Mouse (Mus musculus) right cerebral cortex, postnatal 4 days (tissue): Measurements from ENCODE around the gene Cela1.

Source experiments
- DNase-seq: peaks from one replicate; pipeline ENCODE4 v3.0.0-alpha.2; 2022

Gene Cela1

DNA sequence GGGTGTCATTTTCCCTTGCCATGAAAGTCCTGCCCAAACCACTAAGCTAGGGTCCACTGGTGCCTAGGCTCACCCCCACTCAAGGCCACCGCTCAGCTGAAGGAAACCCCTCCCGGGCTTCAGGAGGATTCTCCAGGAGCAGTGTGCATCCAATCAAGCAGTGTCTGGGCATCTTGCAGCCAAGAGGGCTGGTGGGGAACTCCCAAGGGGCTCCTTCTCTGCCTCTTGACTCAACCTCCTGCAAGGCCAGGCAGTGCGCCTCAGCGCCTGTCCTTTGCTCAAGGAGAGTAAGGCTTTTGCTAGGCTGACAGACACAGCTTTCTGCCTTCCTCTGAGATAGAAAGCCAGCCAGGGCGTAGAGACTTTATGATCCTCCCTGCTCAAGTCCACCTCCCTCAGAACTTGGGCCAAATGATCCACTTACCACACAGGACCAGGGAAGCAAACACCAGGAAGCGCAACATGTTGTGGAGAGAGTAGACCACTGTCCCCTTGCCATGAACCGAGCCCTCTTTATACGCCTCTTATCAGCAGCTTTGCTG lies at the start of gene Cela1:
Gene Cela1 (minus strand): TSS at position 492 of the 542 bp plus-strand sequence.
- no peak for DNase-seq

DNA sequence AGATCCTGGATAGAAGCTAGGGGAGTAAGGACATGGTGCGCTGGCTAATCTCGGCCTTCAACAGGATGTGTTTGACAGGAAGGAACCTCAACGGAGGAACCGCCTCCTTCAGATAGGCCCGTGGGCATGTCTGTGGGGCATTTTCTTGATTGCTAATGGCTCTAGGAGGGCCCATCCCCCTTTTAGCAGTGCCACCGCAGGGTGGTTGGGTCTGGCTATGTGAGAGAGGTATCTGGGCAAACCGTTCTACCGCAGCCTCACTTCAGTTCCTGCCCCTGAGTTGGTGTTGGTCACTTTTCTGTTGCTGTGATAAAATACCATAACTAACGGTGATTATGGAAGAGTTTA lies 48.2 kb upstream of the Cela1 start:
- no peak for DNase-seq

DNA sequence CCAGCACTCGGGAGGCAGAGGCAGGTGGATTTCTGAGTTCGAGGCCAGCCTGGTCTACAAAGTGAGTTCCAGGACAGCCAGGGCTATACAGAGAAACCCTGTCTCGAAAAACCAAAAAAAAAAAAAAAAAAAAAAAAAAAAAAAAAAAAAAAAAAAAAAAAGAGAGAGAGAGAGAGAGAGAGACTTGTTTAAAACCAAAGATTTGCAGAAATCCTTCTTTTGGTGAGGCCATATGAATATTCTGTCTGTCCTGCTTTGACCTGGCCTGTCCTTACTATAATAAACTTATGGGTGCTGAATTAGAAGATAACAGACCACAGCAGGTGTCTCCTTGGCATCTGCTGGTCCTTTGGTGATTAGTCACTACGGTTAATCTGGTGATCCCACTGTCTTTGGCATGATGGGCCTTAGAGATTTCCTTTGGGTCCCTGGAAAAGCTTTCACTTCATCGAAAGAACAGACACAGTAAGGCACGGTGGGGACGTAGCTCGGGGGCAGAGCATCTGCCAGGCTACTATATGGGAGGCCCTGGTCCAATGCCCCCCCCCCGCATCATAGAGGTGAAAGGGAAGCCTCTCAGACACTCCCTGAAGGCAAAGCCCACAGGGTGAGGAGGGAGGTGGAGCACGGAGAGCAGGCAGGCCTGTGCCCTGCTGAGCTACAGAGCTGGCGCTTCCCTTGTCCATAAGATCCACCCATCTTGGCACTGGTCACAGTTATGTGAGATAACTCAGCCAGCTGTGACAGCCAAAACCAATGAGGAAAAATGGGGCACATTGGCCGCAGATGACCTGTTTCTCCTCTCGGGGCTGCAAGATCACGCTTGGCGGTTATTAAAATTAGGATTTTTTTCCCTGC lies 47.6 kb upstream of the Cela1 start:
- no peak for DNase-seq

DNA sequence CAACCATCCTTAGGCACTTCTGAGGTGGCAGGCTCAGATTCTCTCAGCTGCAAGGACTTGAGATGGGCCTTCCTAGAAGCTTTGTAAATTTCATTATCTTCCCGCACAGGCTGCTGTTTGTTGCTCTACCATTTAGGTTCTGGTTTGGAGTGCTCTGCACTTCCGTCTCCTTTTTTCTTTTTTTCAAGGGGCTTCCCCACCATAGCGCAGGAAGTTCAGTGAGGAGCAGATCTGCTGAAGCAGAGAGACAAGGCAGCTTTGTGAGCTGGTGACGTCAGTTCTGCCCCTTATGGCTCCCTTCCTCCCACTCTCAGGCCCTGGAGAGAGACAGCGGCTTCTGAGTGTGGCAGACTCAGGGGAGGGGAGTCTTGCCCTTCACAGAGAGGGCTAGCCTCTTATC lies 44.9 kb upstream of the Cela1 start:
- DNase-seq, result no peak

DNA sequence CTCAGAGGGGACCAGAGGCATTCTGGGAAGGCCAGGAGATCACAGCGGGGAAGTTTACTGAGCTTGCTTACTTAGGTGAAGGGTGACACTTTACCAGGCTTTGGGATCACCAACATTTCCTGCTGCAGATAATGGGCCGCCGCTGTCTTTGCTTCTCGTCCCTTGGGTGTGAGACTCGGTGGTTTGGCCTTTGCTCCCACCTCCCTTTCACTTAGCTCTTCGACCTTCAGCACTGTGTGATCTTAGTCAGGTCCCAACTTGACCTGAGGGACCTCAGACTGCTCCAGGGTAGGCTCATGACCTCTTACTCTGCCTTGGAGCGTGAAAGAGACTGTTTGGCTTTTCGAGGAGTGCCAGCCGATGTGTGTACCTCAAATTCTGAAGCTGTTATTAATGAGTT lies 43.4 kb upstream of the Cela1 start:
- no peak for DNase-seq

DNA sequence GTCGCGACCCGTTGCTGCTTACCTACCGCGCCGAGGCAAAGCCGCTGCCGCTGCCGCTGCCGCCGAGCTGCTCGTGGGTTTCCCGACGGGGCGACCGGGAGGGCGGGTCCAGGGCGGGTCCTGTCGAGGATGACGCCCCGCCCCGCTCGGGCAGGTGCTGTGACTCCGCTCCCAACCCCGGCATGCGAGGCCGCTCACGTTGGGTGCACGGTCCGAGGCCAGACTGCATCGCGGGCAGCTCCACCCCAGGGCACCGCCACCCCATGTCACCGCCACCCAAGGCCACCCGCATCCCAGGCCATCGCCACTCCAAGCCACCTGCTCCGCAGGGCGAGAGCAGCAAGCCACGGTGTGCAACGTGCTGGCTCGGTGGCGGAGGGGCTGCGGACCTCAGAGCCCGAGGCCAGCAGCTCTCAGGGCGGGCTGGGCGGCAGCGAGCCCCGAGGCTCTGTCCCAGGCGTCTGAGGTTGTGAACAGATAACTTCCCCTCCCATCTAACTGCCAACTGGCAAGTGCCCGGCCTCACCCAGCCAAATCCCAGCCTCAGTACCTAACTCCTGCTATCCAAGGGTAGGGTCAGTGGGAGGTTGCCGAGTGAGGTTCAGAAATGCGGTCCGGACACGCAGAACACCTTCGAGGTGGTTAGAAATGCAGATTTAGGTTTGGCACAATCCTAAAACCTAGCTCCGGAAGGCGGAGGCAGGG lies 41.7 kb upstream of the Cela1 start, which contains the start of gene Galnt6:
Gene Galnt6 (minus strand): TSS at position 96 of the 705 bp plus-strand sequence.
- DNase-seq, result no peak

DNA sequence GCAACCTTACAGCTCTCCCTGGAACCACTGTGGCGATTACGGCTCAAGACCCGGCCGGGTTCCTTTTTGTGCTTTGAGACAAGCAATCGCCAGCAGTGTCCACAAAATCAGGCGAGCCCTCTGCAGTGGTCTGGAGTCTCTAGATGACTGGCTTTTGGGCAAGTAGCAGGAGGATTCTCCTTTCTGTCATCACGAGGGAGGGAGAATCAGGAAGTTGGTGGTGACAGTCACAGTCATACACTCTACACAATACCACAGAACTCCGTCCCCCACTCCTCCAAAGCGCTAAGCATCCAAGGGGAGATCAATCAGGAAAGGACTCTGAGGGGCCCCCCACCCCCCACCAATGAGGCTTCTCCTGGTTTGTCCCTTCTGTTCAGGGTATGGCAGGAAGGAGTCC lies 40.9 kb upstream of the Cela1 start:
- no peak for DNase-seq

DNA sequence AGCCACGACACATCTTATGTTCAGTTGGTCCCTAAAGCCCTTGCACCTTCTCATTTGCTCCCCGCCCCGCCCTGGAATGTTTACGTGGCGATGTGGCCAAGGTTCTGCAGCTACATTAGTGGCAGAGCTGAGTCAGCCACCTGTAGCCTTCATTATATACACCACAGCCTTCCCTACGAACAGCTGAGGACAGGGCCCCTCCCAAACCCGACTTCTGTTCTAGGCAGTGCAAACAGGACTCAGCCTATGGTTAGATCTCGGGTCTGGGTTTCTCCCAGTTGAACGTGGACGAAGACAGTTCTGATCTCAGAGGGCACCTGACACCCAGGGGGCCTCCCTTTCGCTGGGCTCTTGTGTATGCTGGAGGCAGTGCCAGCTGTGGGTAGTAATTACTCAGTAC lies 40.1 kb upstream of the Cela1 start:
- DNase-seq, result no peak

DNA sequence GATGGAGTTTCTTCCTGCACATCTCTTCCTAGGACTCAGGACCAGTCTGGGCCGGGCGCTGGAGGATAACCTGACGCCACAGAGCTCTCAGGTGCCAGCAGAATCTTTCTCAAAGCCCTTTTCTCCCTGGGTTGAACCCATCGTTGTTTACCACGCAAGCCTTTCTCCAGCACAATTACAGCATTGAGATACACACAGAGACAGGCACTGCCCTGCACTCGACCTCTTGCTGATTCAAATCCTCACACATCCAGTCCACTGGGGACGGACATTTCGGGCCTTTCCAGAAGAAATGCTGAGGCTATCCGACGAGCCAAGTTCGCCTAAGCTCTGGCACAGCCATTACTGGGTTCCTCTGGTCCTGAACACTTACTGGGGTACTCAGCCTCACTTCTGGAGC lies 39.0 kb upstream of the Cela1 start:
- no peak for DNase-seq

DNA sequence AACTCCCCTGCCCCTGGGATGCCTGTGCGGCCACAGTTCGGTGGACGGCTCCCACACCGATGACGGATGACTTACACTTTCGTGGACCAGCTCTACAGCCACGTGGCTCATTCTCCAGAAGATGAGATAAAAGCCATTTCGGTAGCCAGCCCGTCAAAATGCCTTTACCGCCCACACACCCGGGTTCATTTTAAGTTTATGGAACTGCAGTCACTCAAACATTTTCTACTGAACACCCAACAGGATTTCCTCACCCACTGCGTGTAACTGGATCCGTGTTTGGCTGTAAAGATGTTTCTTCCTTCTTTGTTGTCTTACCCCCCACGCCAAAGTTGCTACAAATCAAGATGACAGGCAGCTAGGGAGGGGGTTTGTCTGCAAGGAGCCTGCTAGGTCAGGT lies 35.8 kb upstream of the Cela1 start:
- DNase-seq, result no peak

DNA sequence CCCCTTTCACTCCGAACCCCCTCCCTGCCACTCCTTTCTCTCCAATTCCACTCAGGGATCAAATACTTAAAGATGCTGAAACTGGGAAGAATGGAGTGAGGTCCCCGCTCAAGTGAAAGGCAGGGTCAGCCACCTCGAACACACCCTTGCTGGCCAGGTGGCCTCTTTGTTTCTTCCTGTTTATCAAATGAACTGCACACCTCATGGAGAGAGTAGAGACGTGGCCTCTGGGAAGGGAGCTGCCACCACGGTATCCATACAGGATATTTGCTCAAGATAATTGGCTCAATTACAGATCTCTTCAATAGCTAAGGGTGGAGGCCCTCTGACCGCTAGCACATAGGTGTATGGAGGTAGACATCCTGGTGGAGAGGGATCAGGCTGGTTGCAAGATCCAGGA lies 34.8 kb upstream of the Cela1 start:
- no peak for DNase-seq

DNA sequence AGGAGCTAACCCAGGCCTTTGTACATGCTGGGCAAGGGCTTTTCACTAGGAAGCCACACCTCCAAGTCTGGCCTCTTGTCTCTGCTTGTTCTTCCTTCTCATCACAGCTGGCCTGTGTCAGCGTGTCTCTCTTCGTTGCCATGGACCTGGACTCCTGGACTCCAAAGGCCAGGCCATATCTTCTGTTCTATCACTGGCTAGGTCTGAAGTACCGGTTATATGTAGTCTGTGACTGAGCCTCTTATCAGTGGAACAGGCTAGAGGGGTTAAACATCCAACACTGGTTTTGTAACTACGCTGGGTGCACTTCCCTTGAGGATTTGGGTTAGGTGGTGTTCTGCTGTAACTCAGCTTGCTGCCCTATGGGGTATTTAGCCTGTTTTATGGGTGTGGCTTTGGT lies 34.3 kb upstream of the Cela1 start:
- DNase-seq, result no peak

DNA sequence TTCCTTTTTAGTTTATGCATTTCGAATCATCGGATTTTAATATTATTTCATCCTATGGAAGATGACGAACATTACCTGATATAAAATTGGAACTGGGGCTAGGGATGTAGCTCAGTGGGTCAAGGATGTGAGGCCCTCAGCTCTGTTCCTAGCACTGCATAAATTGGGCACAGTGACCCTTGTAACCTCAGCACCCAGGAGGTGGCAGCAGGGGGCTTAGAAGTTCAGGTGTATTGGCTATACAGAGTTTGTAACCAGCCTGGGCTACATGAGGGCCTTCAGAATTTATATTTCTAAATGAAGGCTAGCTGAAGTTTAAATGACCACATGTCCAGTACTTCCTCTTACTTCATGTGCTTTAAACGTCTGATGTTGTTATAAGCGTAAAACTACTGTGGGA lies 33.7 kb upstream of the Cela1 start:
- no peak for DNase-seq

DNA sequence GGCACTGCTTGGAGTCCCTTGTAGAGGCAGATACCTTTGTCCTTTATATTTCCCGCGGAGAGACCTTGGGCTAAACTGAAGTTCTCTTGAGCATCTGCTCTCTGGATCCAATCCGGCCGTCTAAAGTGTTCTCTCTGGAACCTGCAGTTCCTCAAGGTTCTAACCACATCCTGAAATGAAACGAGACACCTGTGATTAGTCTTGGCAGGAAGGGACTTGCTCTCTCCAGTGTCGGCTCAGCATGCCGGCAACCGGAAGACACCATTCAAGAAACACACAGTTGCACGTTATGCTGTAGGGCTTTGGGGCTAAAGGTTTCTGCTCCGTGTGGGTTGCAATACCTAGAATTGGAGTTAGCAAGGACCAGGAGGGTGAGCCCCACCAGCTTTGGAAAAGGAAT lies 32.3 kb upstream of the Cela1 start:
- DNase-seq, result no peak

DNA sequence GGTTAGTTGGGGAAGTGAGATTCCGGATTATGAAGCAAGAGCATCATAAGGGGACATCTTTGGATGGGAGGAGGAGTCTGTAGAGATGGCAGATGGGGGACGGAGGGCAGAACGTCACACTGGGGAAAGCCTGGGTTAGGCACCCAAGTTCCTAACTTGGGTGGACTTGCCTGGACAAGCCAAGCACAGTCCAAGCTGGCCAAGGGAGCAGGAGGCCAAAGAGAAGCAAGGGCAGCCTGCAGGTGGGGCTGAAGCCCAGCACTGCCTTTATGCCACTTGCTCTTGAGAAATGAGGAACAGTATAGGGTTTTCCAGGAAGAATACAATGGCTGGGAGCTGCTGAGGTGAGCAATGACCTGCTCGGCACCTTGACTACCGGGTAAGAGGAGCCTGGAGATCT lies 31.5 kb upstream of the Cela1 start:
- DNase-seq, result no peak

DNA sequence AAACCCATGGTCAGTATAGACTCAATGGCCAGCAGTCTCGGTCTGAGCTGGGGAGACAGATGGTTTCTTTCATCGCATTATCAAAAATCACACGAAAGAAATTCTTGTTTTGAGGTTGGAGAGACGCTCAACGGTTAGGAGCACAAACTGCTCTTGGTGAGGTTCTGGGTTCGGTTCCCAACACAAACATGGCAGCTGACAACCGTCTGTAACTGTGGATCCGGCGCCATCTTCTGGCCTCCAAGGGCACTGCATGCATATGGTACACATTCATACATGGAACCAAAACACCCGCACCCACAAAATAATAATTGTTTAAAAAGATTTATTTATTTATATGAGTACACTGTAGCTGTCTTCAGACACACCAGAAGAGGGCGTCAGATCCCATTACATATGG lies 30.9 kb upstream of the Cela1 start:
- DNase-seq, result no peak

DNA sequence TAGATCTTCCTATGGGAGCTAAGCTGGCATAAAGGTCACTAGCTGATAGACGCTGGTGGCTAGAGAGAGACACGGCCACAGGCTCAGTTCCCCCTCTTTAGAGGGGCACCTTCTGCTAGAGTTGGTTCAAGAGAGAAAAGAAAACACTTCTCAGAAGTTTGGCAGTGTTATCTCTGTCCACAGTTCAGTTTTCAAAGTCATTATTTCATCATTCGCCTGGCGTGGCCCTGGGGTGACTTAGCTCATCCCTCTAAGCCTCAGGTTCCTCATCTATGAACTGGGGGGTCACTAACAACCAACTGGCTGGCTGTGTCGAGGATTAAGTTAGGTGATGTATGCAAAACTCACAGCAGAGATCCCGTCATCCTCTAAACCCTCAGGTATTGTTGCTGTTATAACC lies 30.2 kb upstream of the Cela1 start:
- DNase-seq, result no peak

DNA sequence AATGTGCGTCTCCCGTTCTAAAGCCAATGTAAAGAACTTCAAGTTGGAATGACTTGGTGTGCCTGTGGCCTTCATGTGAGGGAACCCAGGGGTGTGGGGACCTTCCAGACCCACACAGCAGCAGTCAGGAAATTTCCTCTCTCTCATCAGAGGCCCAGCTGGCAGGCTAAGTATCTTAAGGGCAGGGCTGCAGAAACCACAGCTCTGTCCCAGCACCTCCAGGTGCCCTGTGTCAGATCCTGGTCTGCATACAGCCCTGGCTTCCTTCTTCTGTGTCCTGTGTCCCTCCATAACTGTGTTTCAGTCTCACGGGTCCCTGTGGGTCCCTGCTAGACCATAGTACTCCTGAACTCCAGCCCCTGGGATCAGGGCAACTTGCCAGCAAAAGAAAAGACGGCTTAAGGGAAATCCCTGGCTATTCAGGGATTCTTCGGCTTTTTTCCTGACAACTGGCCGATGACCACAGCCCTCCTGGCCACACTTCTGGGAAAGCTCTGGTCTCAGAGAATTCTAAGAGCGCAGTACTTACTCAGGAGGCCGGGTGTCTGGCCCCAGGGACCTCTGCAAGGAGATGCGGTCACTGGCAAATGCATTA lies 27.8 kb upstream of the Cela1 start:
- DNase-seq, result no peak

DNA sequence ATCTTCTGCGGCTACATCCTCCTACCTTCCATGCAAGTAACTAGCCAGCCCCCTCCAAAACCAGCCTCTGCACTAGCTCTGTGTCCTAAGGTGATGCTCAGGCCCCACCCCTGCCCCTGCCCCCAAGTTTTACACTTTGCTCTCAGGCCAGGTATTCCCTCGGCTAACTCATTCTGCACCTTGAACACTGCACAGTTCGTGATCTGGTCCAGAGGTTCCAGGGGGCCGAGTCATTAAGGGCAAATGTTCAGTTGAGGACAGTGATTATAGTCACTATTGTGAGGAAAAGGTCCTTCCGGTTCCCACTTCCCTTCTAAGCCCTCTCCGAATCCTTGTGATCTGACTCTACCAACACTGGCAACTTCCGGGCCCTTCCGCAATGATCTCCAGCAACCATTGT lies 26.7 kb upstream of the Cela1 start:
- DNase-seq, result no peak

DNA sequence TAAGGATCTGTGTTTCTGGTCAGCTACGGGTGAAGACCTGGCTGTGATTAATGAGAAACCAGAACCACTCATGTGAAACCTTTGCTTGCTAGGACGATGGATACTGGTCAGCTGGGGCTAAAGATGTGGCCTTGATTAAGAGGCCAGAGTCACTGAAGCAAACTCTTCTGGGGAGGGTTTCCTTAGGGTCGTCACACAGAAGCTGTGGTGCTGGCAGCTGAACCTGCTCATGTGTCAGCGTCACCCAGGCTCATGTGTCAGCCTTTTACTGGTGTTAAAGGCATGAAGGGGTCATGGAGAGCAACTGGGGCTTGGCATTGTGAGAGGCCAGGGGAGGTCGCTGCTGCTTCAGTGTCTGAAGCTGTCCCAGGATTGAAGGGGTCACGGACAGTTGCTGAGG lies 23.1 kb upstream of the Cela1 start:
- DNase-seq, result no peak

DNA sequence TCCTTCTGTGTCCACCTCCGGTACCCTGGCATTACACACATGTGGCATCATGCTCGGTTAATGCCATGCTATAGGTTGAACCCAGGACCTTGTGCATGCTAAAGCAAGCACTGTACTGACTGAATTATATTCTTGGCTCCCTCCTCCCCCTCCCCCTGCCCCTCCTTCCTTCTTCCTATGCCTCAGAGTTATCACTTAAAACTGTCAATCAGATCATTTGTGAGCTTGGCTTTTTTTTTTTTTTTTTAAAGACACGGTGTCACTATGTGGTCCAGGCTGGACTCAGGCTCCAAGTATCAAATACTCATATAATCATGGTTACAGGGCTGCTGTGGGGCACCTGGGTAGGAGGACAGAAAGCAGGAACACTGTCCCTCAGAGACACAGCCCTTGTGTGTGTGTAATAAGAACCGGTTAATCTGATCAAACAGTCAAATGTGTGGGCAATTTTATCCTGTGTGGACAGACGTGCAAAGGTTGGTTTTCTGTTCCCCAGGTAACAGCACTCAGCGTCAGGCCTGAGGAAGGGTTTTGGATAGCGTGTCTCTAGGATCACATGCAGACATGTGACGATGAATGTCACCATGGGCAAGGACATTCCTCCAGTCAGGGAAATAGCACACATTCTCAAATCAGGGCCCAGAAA lies 20.8 kb upstream of the Cela1 start:
- DNase-seq, result no peak

DNA sequence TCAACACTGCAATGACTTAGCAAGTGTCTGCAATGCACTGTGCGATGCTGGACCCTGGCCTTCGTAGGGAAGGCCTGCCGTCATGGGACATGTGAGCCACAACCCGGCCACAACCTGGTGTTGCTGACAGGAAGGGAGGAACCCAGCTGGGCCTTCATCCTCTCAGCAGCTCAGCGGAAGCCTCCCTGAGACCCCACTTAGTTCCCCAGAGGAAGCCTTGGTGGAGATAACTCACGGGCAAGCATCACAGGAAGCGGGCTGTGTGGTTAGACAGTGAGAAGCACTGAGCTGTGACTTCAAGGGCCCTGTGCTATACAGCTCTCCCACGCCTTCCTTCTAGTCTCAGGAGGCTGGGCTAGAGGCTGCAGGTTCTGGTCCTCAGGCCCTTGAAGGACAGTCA lies 18.5 kb upstream of the Cela1 start:
- DNase-seq, result no peak

DNA sequence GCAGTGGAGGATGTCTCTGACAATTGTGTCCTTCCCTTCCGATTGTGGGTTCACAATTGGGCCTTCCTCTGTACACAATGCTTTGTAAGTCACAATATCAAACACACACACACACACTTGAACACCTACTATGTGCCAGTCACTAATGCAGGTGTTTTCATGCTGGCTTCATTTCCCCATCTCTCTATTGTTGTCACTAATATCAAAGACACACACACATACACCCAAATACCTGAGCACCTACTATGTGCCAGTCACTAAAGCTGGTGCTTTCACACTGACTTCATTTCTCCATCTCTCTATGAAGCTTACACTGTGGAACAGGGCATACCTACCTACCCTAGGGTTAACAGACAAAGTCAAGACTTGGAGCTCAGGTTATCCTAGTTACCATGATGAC lies 17.7 kb upstream of the Cela1 start:
- DNase-seq, result no peak
